Mouse (Mus musculus): ENCODE measurements around the gene Ubxn2a. TPM values are rescaled to one million over a fixed set of nuclear protein-coding genes. Genes with fewer than 3 reads are reported as not detected.
A peak's percentile ranks its signal among the peaks of the same experiment; 100 is the strongest.
"Not testable (repeated sequence)": the region's sequence is repeated elsewhere in the genome, so short reads cannot be mapped to it uniquely, and the experiment has no call there.

The Ubxn2a gene
- polyA plus RNA-seq, 1 experiment from 2014 or later = 24.7 TPM

GRCm38 (mm10) chr12:4914441-4914840 lies 6.9 kb upstream of the Ubxn2a start:
- Histone ChIP-seq H3K4me1 (replicated peaks; ENCODE audit: control insufficient read depth, insufficient read depth, low read length) (peaks cover 4% of the 10 kb centered on the region), H3K36me3 (ENCODE audit: control insufficient read depth, insufficient read depth, low read length) (no peaks in the 10 kb centered on the region), H3K4me3 (ENCODE audit: low read length) (no peak overlapping the region), H3K4me2 (ENCODE audit: low read depth, low read length) (no peak overlapping the region), H3K9ac (ENCODE audit: low read length) (no peak overlapping the region), H3K9me3 (ENCODE audit: control insufficient read depth, low read length) (no peaks in the 10 kb centered on the region), H3K27ac (ENCODE audit: low read length) (no peak overlapping the region), H3K27me3 (ENCODE audit: control insufficient read depth, insufficient read depth, low read depth, low read length) (no peaks in the 10 kb centered on the region)
- WGBS = 48% methylated on average over 3 of the region's 3 CpGs
- no peak for ATAC-seq (ENCODE audit: low read depth)

- Histone ChIP-seq H3K27me3 (ENCODE audit: control insufficient read depth, insufficient read depth, low read depth, low read length) (no peaks in the 10 kb centered on the region), H3K9ac (ENCODE audit: low read length) (no peak overlapping the region), H3K4me3 (ENCODE audit: low read length) (no peak overlapping the region), H3K27ac (ENCODE audit: low read length) (no peak overlapping the region), H3K4me2 (ENCODE audit: low read depth, low read length) (no peak overlapping the region), H3K9me3 (ENCODE audit: control insufficient read depth, low read length) (no peaks in the 10 kb centered on the region), H3K4me1 (replicated peaks; ENCODE audit: control insufficient read depth, insufficient read depth, low read length) (no peaks in the 10 kb centered on the region), H3K36me3 (ENCODE audit: control insufficient read depth, insufficient read depth, low read length) (no peaks in the 10 kb centered on the region)
- ATAC-seq (ENCODE audit: low read depth) = no peak
- 68% methylated on average over 4 of the region's 4 CpGs for WGBS
Measured at GRCm38 (mm10) chr12:4911716-4912115, 4.2 kb upstream of the Ubxn2a start.

GRCm38 (mm10) chr12:4910496-4910895 lies 3.0 kb upstream of the Ubxn2a start:
- H3K27me3 ChIP-seq (ENCODE audit: control insufficient read depth, insufficient read depth, low read depth, low read length); H3K4me1 ChIP-seq (replicated peaks; ENCODE audit: control insufficient read depth, insufficient read depth, low read length); H3K4me2 ChIP-seq (ENCODE audit: low read depth, low read length); ATAC-seq (ENCODE audit: low read depth); H3K4me3 ChIP-seq (ENCODE audit: low read length); H3K9ac ChIP-seq (ENCODE audit: low read length); H3K27ac ChIP-seq (ENCODE audit: low read length); H3K9me3 ChIP-seq (ENCODE audit: control insufficient read depth, low read length); H3K36me3 ChIP-seq (ENCODE audit: control insufficient read depth, insufficient read depth, low read length): not testable (repeated sequence)
- 74% methylated on average over 1 of the region's 1 CpGs for WGBS

GRCm38 (mm10) chr12:4908391-4908790 lies 886 bp upstream of the Ubxn2a start:
- ATAC-seq (ENCODE audit: low read depth) = no peak
- H3K9ac ChIP-seq (ENCODE audit: low read length) = no peak overlapping the region
- H3K4me1 ChIP-seq (replicated peaks; ENCODE audit: control insufficient read depth, insufficient read depth, low read length) = peaks cover 2% of the 10 kb centered on the region; the same call in 1 of the 2 replicates
- WGBS = 81% methylated on average over 7 of the region's 7 CpGs
- H3K27ac ChIP-seq (ENCODE audit: low read length) = no peak overlapping the region
- no peak overlapping the region for H3K4me2 ChIP-seq (ENCODE audit: low read depth, low read length)
- H3K9me3 ChIP-seq (ENCODE audit: control insufficient read depth, low read length) = no peaks in the 10 kb centered on the region
- no peak overlapping the region for H3K4me3 ChIP-seq (ENCODE audit: low read length)
- H3K36me3 ChIP-seq (ENCODE audit: control insufficient read depth, insufficient read depth, low read length) = no peaks in the 10 kb centered on the region
- H3K27me3 ChIP-seq (ENCODE audit: control insufficient read depth, insufficient read depth, low read depth, low read length) = no peaks in the 10 kb centered on the region

GRCm38 (mm10) chr12:4906476-4906875 lies 1.0 kb downstream of the Ubxn2a start:
- H3K4me3 ChIP-seq (ENCODE audit: low read length) = peak overlapping the region; percentile 84
- H3K27me3 ChIP-seq (ENCODE audit: control insufficient read depth, insufficient read depth, low read depth, low read length) = no peaks in the 10 kb centered on the region
- H3K9me3 ChIP-seq (ENCODE audit: control insufficient read depth, low read length) = no peaks in the 10 kb centered on the region
- no peak for ATAC-seq (ENCODE audit: low read depth)
- no peaks in the 10 kb centered on the region for H3K36me3 ChIP-seq (ENCODE audit: control insufficient read depth, insufficient read depth, low read length)
- H3K4me1 ChIP-seq (replicated peaks; ENCODE audit: control insufficient read depth, insufficient read depth, low read length) = peaks cover 2% of the 10 kb centered on the region; the same call in 1 of the 2 replicates
- peak overlapping the region; percentile 87 for H3K4me2 ChIP-seq (ENCODE audit: low read depth, low read length)
- no peak overlapping the region for H3K27ac ChIP-seq (ENCODE audit: low read length)
- 42% methylated on average over 7 of the region's 7 CpGs for WGBS
- H3K9ac ChIP-seq (ENCODE audit: low read length) = peak overlapping the region; percentile 86

GRCm38 (mm10) chr12:4905946-4906345 lies 1.6 kb downstream of the Ubxn2a start:
- 80% methylated on average over 7 of the region's 7 CpGs for WGBS
- no peaks in the 10 kb centered on the region for H3K27me3 ChIP-seq (ENCODE audit: control insufficient read depth, insufficient read depth, low read depth, low read length)
- H3K4me3 ChIP-seq (ENCODE audit: low read length) = no peak overlapping the region
- H3K4me1 ChIP-seq (replicated peaks; ENCODE audit: control insufficient read depth, insufficient read depth, low read length) = peaks cover 2% of the 10 kb centered on the region; the same call in 1 of the 2 replicates
- H3K9ac ChIP-seq (ENCODE audit: low read length) = no peak overlapping the region
- no peaks in the 10 kb centered on the region for H3K36me3 ChIP-seq (ENCODE audit: control insufficient read depth, insufficient read depth, low read length)
- ATAC-seq (ENCODE audit: low read depth) = no peak
- no peak overlapping the region for H3K4me2 ChIP-seq (ENCODE audit: low read depth, low read length)
- no peak overlapping the region for H3K27ac ChIP-seq (ENCODE audit: low read length)
- H3K9me3 ChIP-seq (ENCODE audit: control insufficient read depth, low read length) = no peaks in the 10 kb centered on the region

GRCm38 (mm10) chr12:4898024-4898423 lies 9.5 kb downstream of the Ubxn2a start:
- Histone ChIP-seq H3K36me3 (ENCODE audit: control insufficient read depth, insufficient read depth, low read length) (peaks cover 4% of the 10 kb centered on the region), H3K9ac (ENCODE audit: low read length) (no peak overlapping the region), H3K4me2 (ENCODE audit: low read depth, low read length) (no peak overlapping the region), H3K27ac (ENCODE audit: low read length) (no peak overlapping the region), H3K27me3 (ENCODE audit: control insufficient read depth, insufficient read depth, low read depth, low read length) (no peaks in the 10 kb centered on the region), H3K4me3 (ENCODE audit: low read length) (no peak overlapping the region), H3K9me3 (ENCODE audit: control insufficient read depth, low read length) (no peaks in the 10 kb centered on the region), H3K4me1 (replicated peaks; ENCODE audit: control insufficient read depth, insufficient read depth, low read length) (no peaks in the 10 kb centered on the region)
- WGBS = 92% methylated on average over 5 of the region's 5 CpGs
- ATAC-seq (ENCODE audit: low read depth) = no peak

GRCm38 (mm10) chr12:4889891-4890290 lies 17.6 kb downstream of the Ubxn2a start:
- Histone ChIP-seq H3K4me2 (ENCODE audit: low read depth, low read length) (no peak overlapping the region), H3K9ac (ENCODE audit: low read length) (no peak overlapping the region), H3K36me3 (ENCODE audit: control insufficient read depth, insufficient read depth, low read length) (0 out of 2 replicates have a peak, but pooled peaks cover 2% of the 10 kb centered on the region), H3K4me3 (ENCODE audit: low read length) (no peak overlapping the region), H3K27me3 (ENCODE audit: control insufficient read depth, insufficient read depth, low read depth, low read length) (no peaks in the 10 kb centered on the region), H3K27ac (ENCODE audit: low read length) (no peak overlapping the region), H3K4me1 (replicated peaks; ENCODE audit: control insufficient read depth, insufficient read depth, low read length) (no peaks in the 10 kb centered on the region), H3K9me3 (ENCODE audit: control insufficient read depth, low read length) (no peaks in the 10 kb centered on the region)
- WGBS = 90% methylated on average over 1 of the region's 1 CpGs
- no peak for ATAC-seq (ENCODE audit: low read depth)

GRCm38 (mm10) chr12:4889251-4889650 lies 18.3 kb downstream of the Ubxn2a start:
- WGBS = 89% methylated on average over 2 of the region's 2 CpGs

GRCm38 (mm10) chr12:4888739-4889138 lies 18.8 kb downstream of the Ubxn2a start:
- no peak for ATAC-seq (ENCODE audit: low read depth)
- no peaks in the 10 kb centered on the region for H3K9me3 ChIP-seq (ENCODE audit: control insufficient read depth, low read length)
- H3K9ac ChIP-seq (ENCODE audit: low read length) = no peak overlapping the region
- H3K4me2 ChIP-seq (ENCODE audit: low read depth, low read length) = no peak overlapping the region
- H3K27ac ChIP-seq (ENCODE audit: low read length) = no peak overlapping the region
- H3K4me3 ChIP-seq (ENCODE audit: low read length) = no peak overlapping the region
- no peaks in the 10 kb centered on the region for H3K36me3 ChIP-seq (ENCODE audit: control insufficient read depth, insufficient read depth, low read length)
- H3K27me3 ChIP-seq (ENCODE audit: control insufficient read depth, insufficient read depth, low read depth, low read length) = no peaks in the 10 kb centered on the region
- H3K4me1 ChIP-seq (replicated peaks; ENCODE audit: control insufficient read depth, insufficient read depth, low read length) = no peaks in the 10 kb centered on the region

More at GRCm38 (mm10) chr12:4889251-4889650, 18.3 kb downstream of the Ubxn2a start:
- Histone ChIP-seq H3K4me1 (replicated peaks; ENCODE audit: control insufficient read depth, insufficient read depth, low read length) (no peaks in the 10 kb centered on the region), H3K4me2 (ENCODE audit: low read depth, low read length) (no peak overlapping the region), H3K9ac (ENCODE audit: low read length) (no peak overlapping the region), H3K36me3 (ENCODE audit: control insufficient read depth, insufficient read depth, low read length) (0 out of 2 replicates have a peak, but pooled peaks cover 2% of the 10 kb centered on the region), H3K27ac (ENCODE audit: low read length) (no peak overlapping the region), H3K4me3 (ENCODE audit: low read length) (no peak overlapping the region), H3K9me3 (ENCODE audit: control insufficient read depth, low read length) (no peaks in the 10 kb centered on the region), H3K27me3 (ENCODE audit: control insufficient read depth, insufficient read depth, low read depth, low read length) (no peaks in the 10 kb centered on the region)
- no peak for ATAC-seq (ENCODE audit: low read depth)

Measured in lung, embryonic 16.5 days (tissue).